ENCODE assay signal across 8 mouse cellular contexts in genomic region chr10:79986963-79987362, GRCm38 (mm10). TPM values are rescaled to one million over a fixed set of nuclear protein-coding genes. Genes with fewer than 3 reads are reported as not detected.
DNase-seq lines count a peak whose midpoint lies in the region; ATAC-seq lines count a peak whose summit lies in the region.

No protein-coding gene starts in this region.

- H3K9me3 ChIP-seq in intestine, embryonic 14.5 days (ENCODE audit: control insufficient read depth, low read length), result peaks cover 6% of the 10 kb centered on the region; the same call in 1 of the 2 replicates

- H3K4me1 ChIP-seq in intestine, embryonic 14.5 days (replicated peaks; ENCODE audit: control insufficient read depth, insufficient read depth, low read length), result peaks cover 44% of the 10 kb centered on the region

- DNase-seq in WW6 (ENCODE audit: low read depth, low spot score), result peak; percentile 77
- peak; percentile 76 to 94 for DNase-seq in cerebellum, postnatal 4 days (ENCODE audit: low spot score in 2 of 2)
- DNase-seq in gastrocnemius, postnatal 25 days, result peak; percentile 78
- DNase-seq in intestine, embryonic 14.5 days (ENCODE audit: low spot score), result peak; percentile 97
- DNase-seq in left cerebral cortex, postnatal 25 days (ENCODE audit: low spot score in 2 of 2), result peak; percentile 75 to 83
- DNase-seq in mesoderm, embryonic 11.5 days (ENCODE audit: low read depth, low spot score), result peak; percentile 94
- peak; percentile 57 to 75 for DNase-seq in right cerebral cortex, postnatal 36 days (ENCODE audit: low spot score in 2 of 2)
- DNase-seq in yolk sac, embryonic 10.5 days (ENCODE audit: low spot score), result peak; percentile 73

- H3K4me2 ChIP-seq in intestine, embryonic 14.5 days (ENCODE audit: low read length), result peak overlapping the region; percentile 74

- intact Hi-C loops in left cerebral cortex, postnatal 25 days (cut with DNase I), result loop anchor here (5.0 kb wide), 1 partner anchor 65 kb away; no protein-coding TSS in a partner anchor

- ATAC-seq in intestine, embryonic 14.5 days (replicated peaks; ENCODE audit: low FRiP score, low TSS enrichment, low read depth), result no peak

- H3K4me3 ChIP-seq in intestine, embryonic 14.5 days (ENCODE audit: low read depth, low read length), result 0 out of 2 replicates have a peak overlapping the region, but pooled peaks have one; percentile 8

- 0 out of 2 replicates have a peak overlapping the region, but pooled peaks have one; percentile 58 for H3K9ac ChIP-seq in intestine, embryonic 14.5 days (ENCODE audit: low read length)

- 5% methylated on average over 11 of the region's 11 CpGs for WGBS in intestine, embryonic 14.5 days

- peak overlapping the region; percentile 95 for H3K27ac ChIP-seq in intestine, embryonic 14.5 days (ENCODE audit: low read depth)

- H3K27me3 ChIP-seq in intestine, embryonic 14.5 days (replicated peaks; ENCODE audit: control insufficient read depth, insufficient read depth, low read length), result no peaks in the 10 kb centered on the region

- peaks cover 10% of the 10 kb centered on the region for H3K36me3 ChIP-seq in intestine, embryonic 14.5 days (ENCODE audit: control insufficient read depth, insufficient read depth, low read length)

RNA-seq across cellular contexts. Expression of gene Cnn2, which starts 1.4 kb away (rescaled TPM):
- total RNA-seq in gastrocnemius, postnatal 25 days (2021), result 1 to 10 TPM; 8.5 to 9.4 TPM
- polyA plus RNA-seq in intestine, embryonic 14.5 days (2014; fragmentation: Nextera tagmentation; extraction: Ambion mirVana), result 320 and 368 TPM in 2 replicates
- total RNA-seq in left cerebral cortex, postnatal 25 days (2021), result 1 to 10 TPM; 6.0 to 8.2 TPM

RNA-seq across cellular contexts. Expression of gene Tmem259, which starts 2.8 kb away (rescaled TPM):
- total RNA-seq in gastrocnemius, postnatal 25 days (2021), result 10 to 100 TPM; 70.1 to 80.6 TPM
- 14.4 and 17.5 TPM in 2 replicates for polyA plus RNA-seq in intestine, embryonic 14.5 days (2014; fragmentation: Nextera tagmentation; extraction: Ambion mirVana)
- 100 to 1,000 TPM; 123 to 124 TPM for total RNA-seq in left cerebral cortex, postnatal 25 days (2021)

RNA-seq across cellular contexts. Expression of gene Abca7, which starts 9.3 kb away (rescaled TPM):
- total RNA-seq in gastrocnemius, postnatal 25 days (2021), result 1 to 10 TPM; 4.9 to 5.7 TPM
- polyA plus RNA-seq in intestine, embryonic 14.5 days (2014; fragmentation: Nextera tagmentation; extraction: Ambion mirVana), result 3.7 and 3.8 TPM in 2 replicates
- 10 to 100 TPM; 10.9 to 12.3 TPM for total RNA-seq in left cerebral cortex, postnatal 25 days (2021)

RNA-seq across cellular contexts. Expression of gene Grin3b, which starts 16.4 kb away (rescaled TPM):
- not detected for total RNA-seq in gastrocnemius, postnatal 25 days (2021)
- 0.23 and 0.28 TPM in 2 replicates for polyA plus RNA-seq in intestine, embryonic 14.5 days (2014; fragmentation: Nextera tagmentation; extraction: Ambion mirVana)
- under 1 TPM; 0.14 to 0.23 TPM for total RNA-seq in left cerebral cortex, postnatal 25 days (2021)

RNA-seq across cellular contexts. Expression of gene Wdr18, which starts 27.0 kb away (rescaled TPM):
- total RNA-seq in gastrocnemius, postnatal 25 days (2021), result 10 to 100 TPM; 16.4 to 18.0 TPM
- polyA plus RNA-seq in intestine, embryonic 14.5 days (2014; fragmentation: Nextera tagmentation; extraction: Ambion mirVana), result 126 and 134 TPM in 2 replicates
- 10 to 100 TPM; 41.1 to 49.9 TPM for total RNA-seq in left cerebral cortex, postnatal 25 days (2021)
